In genomic region chr7:24587330-24588105, GRCm38 (mm10) we compare ENCODE assay signal across 7 mouse cellular contexts. TPM values are rescaled to one million over a fixed set of nuclear protein-coding genes. Genes with fewer than 3 reads are reported as not detected.
DNase-seq lines count a peak whose midpoint lies in the region; ATAC-seq lines count a peak whose summit lies in the region.

TSS of gene Ethe1 (plus strand) at chr7:24587543.
TSS of gene Zfp575 (minus strand) at chr7:24587641.

- H3K4me2 ChIP-seq in forebrain, embryonic 15.5 days (replicated peaks), result peak within 1 kb of the TSS; percentile 66
- peak within 1 kb of the TSS; percentile 65 for H3K4me2 ChIP-seq in midbrain, embryonic 12.5 days (replicated peaks)
- peak within 1 kb of the TSS; percentile 81 for H3K4me2 ChIP-seq in stomach, embryonic 15.5 days

- H3K27ac ChIP-seq in forebrain, embryonic 15.5 days (replicated peaks), result peak within 1 kb of the TSS; percentile 79
- peak within 1 kb of the TSS; percentile 82 for H3K27ac ChIP-seq in hindbrain, embryonic 10.5 days
- no peak within 1 kb of the TSS for H3K27ac ChIP-seq in midbrain, embryonic 12.5 days (replicated peaks)
- peak within 1 kb of the TSS; percentile 71 for H3K27ac ChIP-seq in stomach, embryonic 15.5 days

- 5% methylated on average over 30 of the region's 30 CpGs for WGBS in forebrain, embryonic 15.5 days
- 6% methylated on average over 30 of the region's 30 CpGs for WGBS in hindbrain, embryonic 10.5 days
- 5% methylated on average over 30 of the region's 30 CpGs for WGBS in midbrain, embryonic 12.5 days
- WGBS in stomach, embryonic 15.5 days, result 7% methylated on average over 29 of the region's 30 CpGs

- H3K4me1 ChIP-seq in forebrain, embryonic 15.5 days, result peaks cover 10% of the 10 kb centered on the region; the same call in 1 of the 2 replicates
- H3K4me1 ChIP-seq in hindbrain, embryonic 10.5 days (replicated peaks), result peaks cover 18% of the 10 kb centered on the region
- H3K4me1 ChIP-seq in midbrain, embryonic 12.5 days, result peaks cover 14% of the 10 kb centered on the region; the same call in 1 of the 2 replicates
- 0 out of 2 replicates have a peak, but pooled peaks cover 10% of the 10 kb centered on the region for H3K4me1 ChIP-seq in stomach, embryonic 15.5 days

- DNase-seq in Muller cell, postnatal 12 days (ENCODE audit: inconsistent ontology term), result peak; percentile 69
- DNase-seq in cerebellum, adult 11 months, result peak; percentile 30
- DNase-seq in hindbrain, embryonic 10.5 days (ENCODE audit: low spot score), result peak; percentile 79
- DNase-seq in left cerebral cortex, adult 9 months (ENCODE audit: low spot score in 2 of 2), result peak; percentile 69 to 79

- H3K36me3 ChIP-seq in forebrain, embryonic 15.5 days, result no peaks in the 10 kb centered on the region
- H3K36me3 ChIP-seq in hindbrain, embryonic 10.5 days, result no peaks in the 10 kb centered on the region
- no peaks in the 10 kb centered on the region for H3K36me3 ChIP-seq in midbrain, embryonic 12.5 days
- H3K36me3 ChIP-seq in stomach, embryonic 15.5 days, result no peaks in the 10 kb centered on the region

- H3K4me3 ChIP-seq in forebrain, embryonic 15.5 days, result peak within 1 kb of the TSS; percentile 58
- H3K4me3 ChIP-seq in hindbrain, embryonic 10.5 days, result peak within 1 kb of the TSS; percentile 56
- peak within 1 kb of the TSS; percentile 48 for H3K4me3 ChIP-seq in midbrain, embryonic 12.5 days
- H3K4me3 ChIP-seq in stomach, embryonic 15.5 days (replicated peaks), result peak within 1 kb of the TSS; percentile 56

- peaks cover 20% of the 10 kb centered on the region for H3K27me3 ChIP-seq in forebrain, embryonic 15.5 days
- peaks cover 44% of the 10 kb centered on the region for H3K27me3 ChIP-seq in hindbrain, embryonic 10.5 days (ENCODE audit: insufficient read depth, poor library complexity, severe bottlenecking)
- H3K27me3 ChIP-seq in midbrain, embryonic 12.5 days, result peaks cover 38% of the 10 kb centered on the region
- H3K27me3 ChIP-seq in stomach, embryonic 15.5 days (replicated peaks), result peaks cover 18% of the 10 kb centered on the region; the same call in 1 of the 2 replicates

- ATAC-seq in forebrain, embryonic 15.5 days (replicated peaks), result peak; percentile 82
- peak; percentile 76 for ATAC-seq in midbrain, embryonic 12.5 days (ENCODE audit: low FRiP score, low read depth)
- peak; percentile 30; the same call in 1 of the 2 replicates for ATAC-seq in stomach, embryonic 15.5 days (ENCODE audit: insufficient read depth, low FRiP score, low read depth)

- no peaks in the 10 kb centered on the region for H3K9me3 ChIP-seq in forebrain, embryonic 15.5 days
- H3K9me3 ChIP-seq in hindbrain, embryonic 10.5 days, result peaks cover 14% of the 10 kb centered on the region; the same call in 1 of the 2 replicates
- no peaks in the 10 kb centered on the region for H3K9me3 ChIP-seq in midbrain, embryonic 12.5 days
- no peaks in the 10 kb centered on the region for H3K9me3 ChIP-seq in stomach, embryonic 15.5 days

- H3K9ac ChIP-seq in forebrain, embryonic 15.5 days (replicated peaks), result peak within 1 kb of the TSS; percentile 83
- peak within 1 kb of the TSS; percentile 59 for H3K9ac ChIP-seq in midbrain, embryonic 12.5 days (replicated peaks)
- peak within 1 kb of the TSS; percentile 52; the same call in 1 of the 2 replicates for H3K9ac ChIP-seq in stomach, embryonic 15.5 days

RNA-seq across cellular contexts. Expression of gene Ethe1, which starts in this region (rescaled TPM):
- polyA plus RNA-seq in forebrain, embryonic 15.5 days (2015; fragmentation: Nextera tagmentation; extraction: Ambion mirVana), result 17.4 and 18.9 TPM in 2 replicates
- polyA plus RNA-seq in hindbrain, embryonic 10.5 days (2016; fragmentation: Nextera tagmentation; extraction: Ambion mirVana), result 22.2 and 23.2 TPM in 2 replicates
- 13.7 and 14.8 TPM in 2 replicates for polyA plus RNA-seq in midbrain, embryonic 12.5 days (2016; fragmentation: Nextera tagmentation; extraction: Ambion mirVana)
- polyA plus RNA-seq in stomach, embryonic 15.5 days (2015; fragmentation: Nextera tagmentation; extraction: Ambion mirVana), result 31.1 and 37.1 TPM in 2 replicates

RNA-seq across cellular contexts. Expression of gene Zfp575, which starts in this region (rescaled TPM):
- polyA plus RNA-seq in forebrain, embryonic 15.5 days (2015; fragmentation: Nextera tagmentation; extraction: Ambion mirVana), result 11.6 and 11.7 TPM in 2 replicates
- polyA plus RNA-seq in hindbrain, embryonic 10.5 days (2016; fragmentation: Nextera tagmentation; extraction: Ambion mirVana), result 2.0 and 3.2 TPM in 2 replicates
- 3.1 and 3.7 TPM in 2 replicates for polyA plus RNA-seq in midbrain, embryonic 12.5 days (2016; fragmentation: Nextera tagmentation; extraction: Ambion mirVana)
- 4.3 and 5.0 TPM in 2 replicates for polyA plus RNA-seq in stomach, embryonic 15.5 days (2015; fragmentation: Nextera tagmentation; extraction: Ambion mirVana)

Comparison
In these comparisons a context has a peak if more than half of its experiments do, and no peak if none do; other contexts are left out.
1. ATAC-seq: peak in every context shown above with its lines; median percentile 82 in forebrain, embryonic 15.5 days; 76 in midbrain, embryonic 12.5 days; 30 in stomach, embryonic 15.5 days.